Mouse (Mus musculus) heart, postnatal 0 days (tissue): ENCODE measurements around the gene Slc26a11.

Experiments
- CTCF ChIP-seq: IDR thresholded peaks from 2 replicates; pipeline ENCODE4 v1.5.1; 2016; ENCODE audit warnings: antibody characterized with exemption, control low read depth, low read depth
- EP300 ChIP-seq: IDR thresholded peaks from 2 replicates; pipeline ENCODE4 v1.6.1; 2016; ENCODE audit warnings: antibody characterized with exemption, low read depth

DNA sequence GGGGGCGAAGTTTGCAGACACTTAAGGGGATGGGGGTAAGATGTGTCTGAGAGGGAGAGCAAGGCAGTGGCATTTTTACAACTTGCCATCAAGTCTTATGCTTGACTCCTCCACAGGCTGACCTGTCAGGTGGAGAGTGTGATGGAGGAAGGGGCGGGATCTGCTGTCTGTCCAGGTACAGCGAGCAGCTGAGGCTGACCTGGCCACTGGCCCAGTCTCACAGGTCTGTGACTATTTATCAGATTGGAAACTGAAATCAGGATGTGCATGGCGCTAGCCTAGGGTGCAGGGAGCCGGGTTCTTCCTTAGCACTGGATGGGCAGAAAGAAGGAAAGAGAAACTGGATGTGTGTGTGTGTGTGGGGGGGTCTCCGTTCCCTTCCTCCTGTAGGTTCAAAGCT is 38.9 kb downstream of the Slc26a11 start:
- no peak for TF ChIP-seq CTCF
- TF ChIP-seq EP300: no peak
